ENCODE assay signal across 8 mouse cellular contexts in the genomic region with DNA sequence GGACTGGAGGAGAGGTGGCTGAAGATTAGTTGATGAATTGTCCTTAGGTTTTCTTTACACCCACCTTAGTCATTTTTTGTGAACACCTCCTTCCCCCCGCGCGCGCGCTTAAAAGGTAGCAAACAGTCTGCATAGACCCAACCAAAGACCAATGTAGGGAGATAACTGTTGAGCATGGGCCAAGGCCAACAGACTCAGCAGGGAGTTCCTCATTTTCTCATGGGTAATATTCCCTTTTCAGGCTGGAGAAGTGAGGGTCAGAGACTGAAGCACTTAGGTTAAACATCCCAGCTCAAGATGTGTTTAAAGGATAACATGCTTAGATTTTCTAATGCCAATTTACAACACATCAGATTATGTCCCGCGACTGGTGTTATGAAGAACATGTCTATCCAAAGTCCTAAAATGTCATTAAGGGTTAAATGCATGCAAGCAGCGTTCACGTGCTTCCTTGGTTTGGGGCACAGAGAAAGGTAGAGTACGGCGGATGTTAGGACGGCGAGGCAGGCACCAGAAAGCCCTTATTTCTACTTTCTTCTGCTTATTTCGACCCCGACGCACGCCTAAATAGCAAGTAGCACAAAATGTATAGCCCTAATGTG. TPM values are rescaled to one million over a fixed set of nuclear protein-coding genes. Genes with fewer than 3 reads are reported as not detected.
DNase-seq lines count a peak whose midpoint lies in the region; ATAC-seq and TF ChIP-seq lines count a peak whose summit lies in the region.

No protein-coding gene starts in this region.

- H3K9ac ChIP-seq in embryonic facial prominence, embryonic 12.5 days, result peak overlapping the region; percentile 44; the same call in 1 of the 2 replicates
- peak overlapping the region; percentile 57 for H3K9ac ChIP-seq in neural tube, embryonic 12.5 days

- DNase-seq in layer of hippocampus, adult 2 months (ENCODE audit: low spot score in 2 of 2), result no peak
- no peak for DNase-seq in layer of hippocampus, adult 8-10 months (ENCODE audit: low spot score in 2 of 2)
- DNase-seq in limb, embryonic 10.5 days (ENCODE audit: low spot score), result no peak
- DNase-seq in layer of hippocampus, postnatal 36 days, result no peak
- DNase-seq in thymus, postnatal 0 days (ENCODE audit: low spot score), result no peak
- DNase-seq in spleen, postnatal 14 days (ENCODE audit: low spot score in 2 of 2), result no peak

- H3K4me2 ChIP-seq in embryonic facial prominence, embryonic 12.5 days (replicated peaks), result peak overlapping the region; percentile 71
- H3K4me2 ChIP-seq in neural tube, embryonic 12.5 days (replicated peaks), result peak overlapping the region; percentile 82

- 32% methylated on average over 17 of the region's 17 CpGs for WGBS in embryonic facial prominence, embryonic 12.5 days
- WGBS in limb, embryonic 10.5 days, result 39% methylated on average over 17 of the region's 17 CpGs
- WGBS in neural tube, embryonic 12.5 days, result 32% methylated on average over 17 of the region's 17 CpGs

- no peaks in the 10 kb centered on the region for H3K36me3 ChIP-seq in embryonic facial prominence, embryonic 12.5 days
- no peaks in the 10 kb centered on the region for H3K36me3 ChIP-seq in limb, embryonic 10.5 days
- no peaks in the 10 kb centered on the region for H3K36me3 ChIP-seq in neural tube, embryonic 12.5 days

- peak overlapping the region; percentile 96 for H3K27ac ChIP-seq in layer of hippocampus, adult 2 months
- H3K27ac ChIP-seq in embryonic facial prominence, embryonic 12.5 days, result no peak overlapping the region
- peak overlapping the region; percentile 87 for H3K27ac ChIP-seq in limb, embryonic 10.5 days
- H3K27ac ChIP-seq in neural tube, embryonic 12.5 days, result 0 out of 2 replicates have a peak overlapping the region, but pooled peaks have one; percentile 37

- peaks cover 10% of the 10 kb centered on the region for H3K4me1 ChIP-seq in embryonic facial prominence, embryonic 12.5 days
- H3K4me1 ChIP-seq in limb, embryonic 10.5 days, result peaks cover 48% of the 10 kb centered on the region
- peaks cover 11% of the 10 kb centered on the region; the same call in 1 of the 2 replicates for H3K4me1 ChIP-seq in neural tube, embryonic 12.5 days

- H3K4me3 ChIP-seq in layer of hippocampus, adult 2 months, result peak overlapping the region; percentile 64
- peak overlapping the region; percentile 44 for H3K4me3 ChIP-seq in embryonic facial prominence, embryonic 12.5 days
- H3K4me3 ChIP-seq in limb, embryonic 10.5 days, result peak overlapping the region; percentile 60
- peak overlapping the region; percentile 40 for H3K4me3 ChIP-seq in neural tube, embryonic 12.5 days

- H3K9me3 ChIP-seq in embryonic facial prominence, embryonic 12.5 days, result no peaks in the 10 kb centered on the region
- H3K9me3 ChIP-seq in limb, embryonic 10.5 days (replicated peaks), result no peaks in the 10 kb centered on the region
- H3K9me3 ChIP-seq in neural tube, embryonic 12.5 days, result no peaks in the 10 kb centered on the region

- peaks cover 5% of the 10 kb centered on the region; the same call in 1 of the 2 replicates for H3K27me3 ChIP-seq in embryonic facial prominence, embryonic 12.5 days
- H3K27me3 ChIP-seq in limb, embryonic 10.5 days (ENCODE audit: low read depth, poor library complexity, severe bottlenecking), result peaks cover 25% of the 10 kb centered on the region
- peaks cover 4% of the 10 kb centered on the region; the same call in 1 of the 2 replicates for H3K27me3 ChIP-seq in neural tube, embryonic 12.5 days (replicated peaks)

- TF ChIP-seq CTCF in layer of hippocampus, adult 2 months (conservative IDR thresholded peaks at IDR 0.05), result no peak

- ATAC-seq in embryonic facial prominence, embryonic 12.5 days (ENCODE audit: insufficient number of reproducible peaks, insufficient read depth, low FRiP score, low TSS enrichment), result no peak
- ATAC-seq in neural tube, embryonic 12.5 days (ENCODE audit: low FRiP score, low read depth), result peak; percentile 26

RNA-seq across cellular contexts. Expression of a gene that starts 37.5 kb away (rescaled TPM):
- 100 to 1,000 TPM; 104 to 109 TPM for total RNA-seq in layer of hippocampus, adult 2 months (2021)
- total RNA-seq in layer of hippocampus, adult 8-10 months (2022), result 100 to 1,000 TPM in 2 of 4 experiments, 10 to 100 TPM in 2; 89.0 to 124 (median 100) TPM
- 31.5 and 32.7 TPM in 2 replicates for polyA plus RNA-seq in embryonic facial prominence, embryonic 12.5 days (2016; fragmentation: Nextera tagmentation; extraction: Ambion mirVana)
- 61.3 and 74.0 TPM in 2 replicates for polyA plus RNA-seq in limb, embryonic 10.5 days (2016; fragmentation: Nextera tagmentation; extraction: Ambion mirVana)
- 22.6 and 26.1 TPM in 2 replicates for polyA plus RNA-seq in neural tube, embryonic 12.5 days (2016; fragmentation: Nextera tagmentation; extraction: Ambion mirVana)
- total RNA-seq in layer of hippocampus, postnatal 36 days (2021), result 100 to 1,000 TPM; 110 to 121 TPM
- polyA plus RNA-seq in thymus, postnatal 0 days (2015; fragmentation: Nextera tagmentation; extraction: Ambion mirVana), result 12.8 and 13.0 TPM in 2 replicates

RNA-seq across cellular contexts. Expression of a gene that starts 55.8 kb away (rescaled TPM):
- 10 to 100 TPM; 28.8 to 30.7 TPM for total RNA-seq in layer of hippocampus, adult 2 months (2021)
- 10 to 100 TPM; 26.8 to 29.2 (median 27.8) TPM for total RNA-seq in layer of hippocampus, adult 8-10 months (2022)
- polyA plus RNA-seq in embryonic facial prominence, embryonic 12.5 days (2016; fragmentation: Nextera tagmentation; extraction: Ambion mirVana), result 6.7 TPM in 2 replicates
- polyA plus RNA-seq in limb, embryonic 10.5 days (2016; fragmentation: Nextera tagmentation; extraction: Ambion mirVana), result 1.7 and 3.2 TPM in 2 replicates
- polyA plus RNA-seq in neural tube, embryonic 12.5 days (2016; fragmentation: Nextera tagmentation; extraction: Ambion mirVana), result 5.5 TPM in 2 replicates
- 10 to 100 TPM; 26.5 to 30.3 TPM for total RNA-seq in layer of hippocampus, postnatal 36 days (2021)
- polyA plus RNA-seq in thymus, postnatal 0 days (2015; fragmentation: Nextera tagmentation; extraction: Ambion mirVana), result 3.0 and 3.2 TPM in 2 replicates

RNA-seq across cellular contexts. Expression of a gene that starts 56.7 kb away (rescaled TPM):
- total RNA-seq in layer of hippocampus, adult 2 months (2021), result not detected
- under 1 TPM in 1 of 4 experiments, not detected in 3; 0.18 TPM for total RNA-seq in layer of hippocampus, adult 8-10 months (2022)
- 0.33 and 0.59 TPM in 2 replicates for polyA plus RNA-seq in embryonic facial prominence, embryonic 12.5 days (2016; fragmentation: Nextera tagmentation; extraction: Ambion mirVana)
- polyA plus RNA-seq in limb, embryonic 10.5 days (2016; fragmentation: Nextera tagmentation; extraction: Ambion mirVana), result 0.11 TPM in 1 of 2 replicates, not detected in the other
- polyA plus RNA-seq in neural tube, embryonic 12.5 days (2016; fragmentation: Nextera tagmentation; extraction: Ambion mirVana), result 0.09 and 0.17 TPM in 2 replicates
- total RNA-seq in layer of hippocampus, postnatal 36 days (2021), result not detected
- 0.07 TPM in 1 of 2 replicates, not detected in the other for polyA plus RNA-seq in thymus, postnatal 0 days (2015; fragmentation: Nextera tagmentation; extraction: Ambion mirVana)
